Mouse (Mus musculus) heart, adult 2 months (tissue): ENCODE measurements at regions not wholly inside any gene's neighbourhood (a gene's known extent, or its start where the extent isn't known, plus 50 kb on each side); places are given as distances from the start of the nearest gene placed in this dataset.

Experiments used
- CTCF ChIP-seq: fragments of 200-600 bp; IDR thresholded peaks from 2 replicates; pipeline ENCODE4 v1.8.1; 2022; ENCODE audit warnings: antibody characterized with exemption, mild to moderate bottlenecking, moderate library complexity
- EP300 ChIP-seq: fragments of 200-500 bp; IDR thresholded peaks from 2 replicates; pipeline ENCODE4 v1.6.1; 2011; ENCODE audit warnings: low read depth, low read length, control low read depth; ENCODE audit not compliant: insufficient read depth
- POLR2A ChIP-seq: fragments of 200-500 bp; IDR thresholded peaks from 2 replicates; pipeline ENCODE4 v1.6.1; 2011; ENCODE audit warnings: mild to moderate bottlenecking, low read depth, low read length, control low read depth; ENCODE audit not compliant: insufficient read depth

DNA sequence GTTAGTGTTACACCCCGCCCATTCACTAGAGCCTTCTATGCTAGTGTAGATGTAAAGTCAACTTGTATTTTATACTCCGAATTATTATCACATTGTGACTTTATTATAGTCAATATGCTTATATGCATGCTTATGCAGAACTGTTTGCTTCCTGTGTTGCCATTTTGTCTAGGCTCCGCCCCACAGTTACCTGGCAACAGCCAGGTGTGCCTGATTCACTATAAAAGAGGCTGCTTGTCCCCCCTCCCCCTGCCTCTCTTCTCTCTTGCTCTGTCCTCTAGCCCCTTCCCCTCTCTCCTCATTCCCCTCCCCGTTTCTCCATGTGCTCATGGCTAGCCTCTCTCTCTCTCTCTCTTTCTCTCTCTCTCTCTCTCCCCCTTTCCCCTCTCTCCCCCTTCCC is 185.9 kb upstream of the Ccdc122 start:
- TF ChIP-seq POLR2A (no peak), CTCF (no peak), EP300 (no peak)
